Mouse (Mus musculus): ENCODE measurements around the gene Uba52. TPM values are rescaled to one million over a fixed set of nuclear protein-coding genes. Genes with fewer than 3 reads are reported as not detected.

Uba52 gene
- polyA plus RNA-seq, 1 experiment from 2014 or later = 951 TPM

GRCm38 (mm10) chr8:70466305-70466704 is 44.3 kb downstream of the Uba52 start:
- no peaks in the 10 kb centered on the region for H3K9me3 ChIP-seq
- peaks cover 53% of the 10 kb centered on the region for H3K4me1 ChIP-seq
- no peak for DNase-seq (ENCODE audit: low spot score)
- H3K27me3 ChIP-seq (replicated peaks; ENCODE audit: low read depth, poor library complexity, severe bottlenecking) = no peaks in the 10 kb centered on the region
- WGBS = 90% methylated on average over 4 of the region's 4 CpGs
- peaks cover 34% of the 10 kb centered on the region for H3K36me3 ChIP-seq (replicated peaks)
- peak overlapping the region; percentile 21; the same call in 1 of the 2 replicates for H3K27ac ChIP-seq (replicated peaks)
- H3K4me3 ChIP-seq = no peak overlapping the region

- Histone ChIP-seq H3K27me3 (replicated peaks; ENCODE audit: low read depth, poor library complexity, severe bottlenecking) (no peaks in the 10 kb centered on the region), H3K27ac (replicated peaks) (no peak overlapping the region), H3K9me3 (no peaks in the 10 kb centered on the region), H3K4me1 (peaks cover 53% of the 10 kb centered on the region), H3K4me3 (no peak overlapping the region), H3K36me3 (replicated peaks) (peaks cover 31% of the 10 kb centered on the region)
- no peak for DNase-seq (ENCODE audit: low spot score)
- WGBS = over 99% methylated on average over 4 of the region's 4 CpGs
Observed at GRCm38 (mm10) chr8:70465701-70466100, 44.9 kb downstream of the Uba52 start.

GRCm38 (mm10) chr8:70464162-70464561 is 46.4 kb downstream of the Uba52 start:
- H3K36me3 ChIP-seq (replicated peaks) = peaks cover 34% of the 10 kb centered on the region
- no peak overlapping the region for H3K27ac ChIP-seq (replicated peaks)
- H3K4me1 ChIP-seq = peaks cover 44% of the 10 kb centered on the region
- DNase-seq (ENCODE audit: low spot score) = no peak
- no peaks in the 10 kb centered on the region for H3K9me3 ChIP-seq
- no peak overlapping the region for H3K4me3 ChIP-seq
- H3K27me3 ChIP-seq (replicated peaks; ENCODE audit: low read depth, poor library complexity, severe bottlenecking) = no peaks in the 10 kb centered on the region
- 85% methylated on average over 6 of the region's 6 CpGs for WGBS

GRCm38 (mm10) chr8:70463306-70463705 is 47.3 kb downstream of the Uba52 start:
- Histone ChIP-seq H3K36me3 (replicated peaks) (peaks cover 31% of the 10 kb centered on the region), H3K27me3 (replicated peaks; ENCODE audit: low read depth, poor library complexity, severe bottlenecking) (no peaks in the 10 kb centered on the region), H3K9me3 (no peaks in the 10 kb centered on the region), H3K4me3 (no peak overlapping the region), H3K4me1 (peaks cover 42% of the 10 kb centered on the region), H3K27ac (replicated peaks) (no peak overlapping the region)
- DNase-seq (ENCODE audit: low spot score) = no peak
- 87% methylated on average over 4 of the region's 4 CpGs for WGBS

- 96% methylated on average over 8 of the region's 8 CpGs for WGBS
- H3K4me3 ChIP-seq = no peak overlapping the region
- no peaks in the 10 kb centered on the region for H3K27me3 ChIP-seq (replicated peaks; ENCODE audit: low read depth, poor library complexity, severe bottlenecking)
- no peak overlapping the region for H3K27ac ChIP-seq (replicated peaks)
- DNase-seq (ENCODE audit: low spot score) = no peak
- H3K36me3 ChIP-seq (replicated peaks) = peaks cover 31% of the 10 kb centered on the region
- H3K9me3 ChIP-seq = no peaks in the 10 kb centered on the region
- peaks cover 34% of the 10 kb centered on the region for H3K4me1 ChIP-seq
Observed at GRCm38 (mm10) chr8:70462516-70462813, 48.1 kb downstream of the Uba52 start.

- Histone ChIP-seq H3K27me3 (replicated peaks; ENCODE audit: low read depth, poor library complexity, severe bottlenecking) (no peaks in the 10 kb centered on the region), H3K9me3 (no peaks in the 10 kb centered on the region), H3K4me3 (no peak overlapping the region), H3K27ac (replicated peaks) (no peak overlapping the region), H3K4me1 (peaks cover 29% of the 10 kb centered on the region), H3K36me3 (replicated peaks) (peaks cover 31% of the 10 kb centered on the region)
- no peak for DNase-seq (ENCODE audit: low spot score)
- WGBS = 89% methylated on average over 16 of the region's 16 CpGs
Observed at GRCm38 (mm10) chr8:70461765-70462515, 48.7 kb downstream of the Uba52 start.

GRCm38 (mm10) chr8:70460606-70461005 is 50.0 kb downstream of the Uba52 start:
- Histone ChIP-seq H3K27ac (replicated peaks) (no peak overlapping the region), H3K4me3 (no peak overlapping the region)

GRCm38 (mm10) chr8:70460199-70460598 is 50.4 kb downstream of the Uba52 start:
- H3K4me3 ChIP-seq = no peak overlapping the region
- H3K27ac ChIP-seq (replicated peaks) = no peak overlapping the region
- WGBS = 94% methylated on average over 5 of the region's 5 CpGs
- DNase-seq (ENCODE audit: low spot score) = no peak
- H3K9me3 ChIP-seq = no peaks in the 10 kb centered on the region
- H3K36me3 ChIP-seq (replicated peaks) = peaks cover 16% of the 10 kb centered on the region
- peaks cover 24% of the 10 kb centered on the region for H3K4me1 ChIP-seq
- no peaks in the 10 kb centered on the region for H3K27me3 ChIP-seq (replicated peaks; ENCODE audit: low read depth, poor library complexity, severe bottlenecking)

More at GRCm38 (mm10) chr8:70460606-70461005, 50.0 kb downstream of the Uba52 start:
- 85% methylated on average over 9 of the region's 9 CpGs for WGBS
- peaks cover 24% of the 10 kb centered on the region for H3K4me1 ChIP-seq
- H3K27me3 ChIP-seq (replicated peaks; ENCODE audit: low read depth, poor library complexity, severe bottlenecking) = no peaks in the 10 kb centered on the region
- no peaks in the 10 kb centered on the region for H3K9me3 ChIP-seq
- DNase-seq (ENCODE audit: low spot score) = no peak
- peaks cover 20% of the 10 kb centered on the region for H3K36me3 ChIP-seq (replicated peaks)

- H3K36me3 ChIP-seq (replicated peaks) = peaks cover 16% of the 10 kb centered on the region
- peaks cover 24% of the 10 kb centered on the region for H3K4me1 ChIP-seq
- no peaks in the 10 kb centered on the region for H3K9me3 ChIP-seq
- no peaks in the 10 kb centered on the region for H3K27me3 ChIP-seq (replicated peaks; ENCODE audit: low read depth, poor library complexity, severe bottlenecking)
- DNase-seq (ENCODE audit: low spot score) = no peak
- H3K4me3 ChIP-seq = no peak overlapping the region
- WGBS = 87% methylated on average over 2 of the region's 2 CpGs
- no peak overlapping the region for H3K27ac ChIP-seq (replicated peaks)
Observed at GRCm38 (mm10) chr8:70459636-70460035, 51.0 kb downstream of the Uba52 start.

- Histone ChIP-seq H3K27me3 (replicated peaks; ENCODE audit: low read depth, poor library complexity, severe bottlenecking) (peaks cover 9% of the 10 kb centered on the region), H3K27ac (replicated peaks) (no peak overlapping the region), H3K36me3 (replicated peaks) (peaks cover 13% of the 10 kb centered on the region), H3K4me3 (no peak overlapping the region), H3K4me1 (peaks cover 16% of the 10 kb centered on the region), H3K9me3 (no peaks in the 10 kb centered on the region)
- DNase-seq (ENCODE audit: low spot score) = no peak
- 86% methylated on average over 3 of the region's 3 CpGs for WGBS
Observed at GRCm38 (mm10) chr8:70458462-70458861, 52.1 kb downstream of the Uba52 start.

Other genes starting within 250 kb of the Uba52 start
- gene Homer3, start 228.0 kb downstream of the Uba52 start, polyA plus RNA-seq (2016; fragmentation: Nextera tagmentation; extraction: Ambion mirVana) = 121 and 130 TPM in 2 replicates
- 51.0 and 58.1 TPM in 2 replicates for gene Ddx49, start 208.3 kb downstream of the Uba52 start, polyA plus RNA-seq (2016; fragmentation: Nextera tagmentation; extraction: Ambion mirVana)
- gene Cope, start 208.3 kb downstream of the Uba52 start, polyA plus RNA-seq (2016; fragmentation: Nextera tagmentation; extraction: Ambion mirVana) = 293 and 297 TPM in 2 replicates
- 2.3 and 4.1 TPM in 2 replicates for gene Cers1, start 195.0 kb downstream of the Uba52 start, polyA plus RNA-seq (2016; fragmentation: Nextera tagmentation; extraction: Ambion mirVana)
- gene Gdf1, start 181.0 kb downstream of the Uba52 start, polyA plus RNA-seq (2016; fragmentation: Nextera tagmentation; extraction: Ambion mirVana) = 5.6 and 5.7 TPM in 2 replicates
- 21.9 and 22.1 TPM in 2 replicates for gene Upf1, start 157.5 kb downstream of the Uba52 start, polyA plus RNA-seq (2016; fragmentation: Nextera tagmentation; extraction: Ambion mirVana)
- gene Comp, start 137.2 kb downstream of the Uba52 start, polyA plus RNA-seq (2016; fragmentation: Nextera tagmentation; extraction: Ambion mirVana) = 0.19 and 0.37 TPM in 2 replicates
- gene Crtc1, start 71.2 kb downstream of the Uba52 start, polyA plus RNA-seq (2016; fragmentation: Nextera tagmentation; extraction: Ambion mirVana) = 17.3 and 20.6 TPM in 2 replicates
- gene Klhl26, start 33.8 kb downstream of the Uba52 start, polyA plus RNA-seq (2016; fragmentation: Nextera tagmentation; extraction: Ambion mirVana) = 22.4 and 24.1 TPM in 2 replicates
- 28.3 and 29.4 TPM in 2 replicates for gene Tmem59l, start 23.4 kb downstream of the Uba52 start, polyA plus RNA-seq (2016; fragmentation: Nextera tagmentation; extraction: Ambion mirVana)
- gene Crlf1, start 17.6 kb downstream of the Uba52 start, polyA plus RNA-seq (2016; fragmentation: Nextera tagmentation; extraction: Ambion mirVana) = 103 and 116 TPM in 2 replicates
- 118 and 138 TPM in 2 replicates for gene Rex1bd, start 4.0 kb downstream of the Uba52 start, polyA plus RNA-seq (2016; fragmentation: Nextera tagmentation; extraction: Ambion mirVana)
- 278 and 285 TPM in 2 replicates for gene Fkbp8, start 16.9 kb upstream of the Uba52 start, polyA plus RNA-seq (2016; fragmentation: Nextera tagmentation; extraction: Ambion mirVana)
- gene Kxd1, start 17.2 kb upstream of the Uba52 start, polyA plus RNA-seq (2016; fragmentation: Nextera tagmentation; extraction: Ambion mirVana) = 49.7 and 51.0 TPM in 2 replicates
- 20.8 and 21.1 TPM in 2 replicates for gene Ell, start 28.7 kb upstream of the Uba52 start, polyA plus RNA-seq (2016; fragmentation: Nextera tagmentation; extraction: Ambion mirVana)
- gene Isyna1, start 83.6 kb upstream of the Uba52 start, polyA plus RNA-seq (2016; fragmentation: Nextera tagmentation; extraction: Ambion mirVana) = 184 and 187 TPM in 2 replicates
- 105 and 109 TPM in 2 replicates for gene Ssbp4, start 98.1 kb upstream of the Uba52 start, polyA plus RNA-seq (2016; fragmentation: Nextera tagmentation; extraction: Ambion mirVana)
- 0.77 and 0.79 TPM in 2 replicates for gene Lrrc25, start 105.4 kb upstream of the Uba52 start, polyA plus RNA-seq (2016; fragmentation: Nextera tagmentation; extraction: Ambion mirVana)
- 0.14 TPM in 1 of 2 replicates, not detected in the other for gene Gdf15, start 121.7 kb upstream of the Uba52 start, polyA plus RNA-seq (2016; fragmentation: Nextera tagmentation; extraction: Ambion mirVana)
- 51.8 and 52.7 TPM in 2 replicates for gene Pgpep1, start 149.6 kb upstream of the Uba52 start, polyA plus RNA-seq (2016; fragmentation: Nextera tagmentation; extraction: Ambion mirVana)
- 347 and 351 TPM in 2 replicates for gene Lsm4, start 162.4 kb upstream of the Uba52 start, polyA plus RNA-seq (2016; fragmentation: Nextera tagmentation; extraction: Ambion mirVana)
- gene Jund, start 188.1 kb upstream of the Uba52 start, polyA plus RNA-seq (2016; fragmentation: Nextera tagmentation; extraction: Ambion mirVana) = 58.7 and 61.7 TPM in 2 replicates
- 0.05 TPM in 1 of 2 replicates, not detected in the other for gene Iqcn, start 192.7 kb upstream of the Uba52 start, polyA plus RNA-seq (2016; fragmentation: Nextera tagmentation; extraction: Ambion mirVana)
- not detected in 2 replicates for gene Gm3336, start 207.7 kb upstream of the Uba52 start, polyA plus RNA-seq (2016; fragmentation: Nextera tagmentation; extraction: Ambion mirVana)
- 0.20 and 0.69 TPM in 2 replicates for gene Pde4c, start 212.9 kb upstream of the Uba52 start, polyA plus RNA-seq (2016; fragmentation: Nextera tagmentation; extraction: Ambion mirVana)
- 13.6 and 16.2 TPM in 2 replicates for gene Rab3a, start 243.9 kb upstream of the Uba52 start, polyA plus RNA-seq (2016; fragmentation: Nextera tagmentation; extraction: Ambion mirVana)